Mouse (Mus musculus): ENCODE measurements around the gene Ahnak2. TPM values are rescaled to one million over a fixed set of nuclear protein-coding genes. Genes with fewer than 3 reads are reported as not detected.

The Ahnak2 gene
- total RNA-seq, 2 experiments from 2014 or later = not detected

Other genes starting within 250 kb of the Ahnak2 start
- gene Inf2, start 213.9 kb downstream of the Ahnak2 start, total RNA-seq (2014; fragmentation: Nextera tagmentation) = 10.8 and 11.3 TPM in 2 replicates
- gene Inf2, start 213.9 kb downstream of the Ahnak2 start, total RNA-seq (2017) = 2.4 and 4.6 TPM in 2 replicates
- gene Adssl1, start 182.6 kb downstream of the Ahnak2 start, total RNA-seq (2014; fragmentation: Nextera tagmentation) = 3.7 and 6.2 TPM in 2 replicates
- gene Adssl1, start 182.6 kb downstream of the Ahnak2 start, total RNA-seq (2017) = 5.0 and 5.8 TPM in 2 replicates
- gene Siva1, start 158.0 kb downstream of the Ahnak2 start, total RNA-seq (2014; fragmentation: Nextera tagmentation) = 168 and 170 TPM in 2 replicates
- gene Siva1, start 158.0 kb downstream of the Ahnak2 start, total RNA-seq (2017) = 169 and 202 TPM in 2 replicates
- gene Akt1, start 127.8 kb downstream of the Ahnak2 start, total RNA-seq (2014; fragmentation: Nextera tagmentation) = 101 and 119 TPM in 2 replicates
- 42.9 and 71.8 TPM in 2 replicates for gene Akt1, start 127.8 kb downstream of the Ahnak2 start, total RNA-seq (2017)
- gene Zbtb42, start 123.8 kb downstream of the Ahnak2 start, total RNA-seq (2014; fragmentation: Nextera tagmentation) = 0.33 and 0.67 TPM in 2 replicates
- gene Zbtb42, start 123.8 kb downstream of the Ahnak2 start, total RNA-seq (2017) = 0.11 and 6.8 TPM in 2 replicates
- 0.07 and 2.0 TPM in 2 replicates for gene Cep170b, start 82.2 kb downstream of the Ahnak2 start, total RNA-seq (2014; fragmentation: Nextera tagmentation)
- 0.11 and 20.5 TPM in 2 replicates for gene Cep170b, start 82.2 kb downstream of the Ahnak2 start, total RNA-seq (2017)
- gene Pld4, start 42.0 kb downstream of the Ahnak2 start, total RNA-seq (2014; fragmentation: Nextera tagmentation) = 1.2 TPM in 1 of 2 replicates, not detected in the other
- gene Pld4, start 42.0 kb downstream of the Ahnak2 start, total RNA-seq (2017) = 0.14 and 0.46 TPM in 2 replicates
- gene Clba1, start 6.3 kb upstream of the Ahnak2 start, total RNA-seq (2014; fragmentation: Nextera tagmentation) = 0.74 and 1.2 TPM in 2 replicates
- 0.08 TPM in 1 of 2 replicates, not detected in the other for gene Clba1, start 6.3 kb upstream of the Ahnak2 start, total RNA-seq (2017)
- 71.1 and 82.7 TPM in 2 replicates for gene Cdca4, start 26.8 kb upstream of the Ahnak2 start, total RNA-seq (2014; fragmentation: Nextera tagmentation)
- 47.3 and 52.4 TPM in 2 replicates for gene Cdca4, start 26.8 kb upstream of the Ahnak2 start, total RNA-seq (2017)
- 4.5 and 5.1 TPM in 2 replicates for gene Gpr132, start 65.6 kb upstream of the Ahnak2 start, total RNA-seq (2014; fragmentation: Nextera tagmentation)
- 3.1 and 4.2 TPM in 2 replicates for gene Gpr132, start 65.6 kb upstream of the Ahnak2 start, total RNA-seq (2017)
- 0.11 and 0.99 TPM in 2 replicates for gene Jag2, start 127.1 kb upstream of the Ahnak2 start, total RNA-seq (2014; fragmentation: Nextera tagmentation)
- 0.23 and 5.7 TPM in 2 replicates for gene Jag2, start 127.1 kb upstream of the Ahnak2 start, total RNA-seq (2017)
- 9.9 and 22.9 TPM in 2 replicates for gene Nudt14, start 139.5 kb upstream of the Ahnak2 start, total RNA-seq (2014; fragmentation: Nextera tagmentation)
- gene Nudt14, start 139.5 kb upstream of the Ahnak2 start, total RNA-seq (2017) = 1.9 and 7.5 TPM in 2 replicates
- 4.2 and 6.5 TPM in 2 replicates for gene Btbd6, start 173.8 kb upstream of the Ahnak2 start, total RNA-seq (2014; fragmentation: Nextera tagmentation)
- gene Btbd6, start 173.8 kb upstream of the Ahnak2 start, total RNA-seq (2017) = 5.0 and 8.7 TPM in 2 replicates
- gene Brf1, start 198.0 kb upstream of the Ahnak2 start, total RNA-seq (2014; fragmentation: Nextera tagmentation) = 79.6 and 114 TPM in 2 replicates
- 58.8 and 83.3 TPM in 2 replicates for gene Brf1, start 198.0 kb upstream of the Ahnak2 start, total RNA-seq (2017)
- 31.6 and 33.3 TPM in 2 replicates for gene Pacs2, start 211.9 kb upstream of the Ahnak2 start, total RNA-seq (2014; fragmentation: Nextera tagmentation)
- 9.4 and 10.0 TPM in 2 replicates for gene Pacs2, start 211.9 kb upstream of the Ahnak2 start, total RNA-seq (2017)

Measured in megakaryocyte-erythroid progenitor cell, adult 5-6 weeks (primary cell).